Mouse (Mus musculus): ENCODE results near the gene Snx8. TPM values are rescaled to one million over a fixed set of nuclear protein-coding genes. Genes with fewer than 3 reads are reported as not detected.
A peak's percentile ranks its signal among the peaks of the same experiment; 100 is the strongest.

Snx8 gene
- total and polyA plus RNA-seq, 2 experiments: 11.2 to 12.5 TPM

DNA sequence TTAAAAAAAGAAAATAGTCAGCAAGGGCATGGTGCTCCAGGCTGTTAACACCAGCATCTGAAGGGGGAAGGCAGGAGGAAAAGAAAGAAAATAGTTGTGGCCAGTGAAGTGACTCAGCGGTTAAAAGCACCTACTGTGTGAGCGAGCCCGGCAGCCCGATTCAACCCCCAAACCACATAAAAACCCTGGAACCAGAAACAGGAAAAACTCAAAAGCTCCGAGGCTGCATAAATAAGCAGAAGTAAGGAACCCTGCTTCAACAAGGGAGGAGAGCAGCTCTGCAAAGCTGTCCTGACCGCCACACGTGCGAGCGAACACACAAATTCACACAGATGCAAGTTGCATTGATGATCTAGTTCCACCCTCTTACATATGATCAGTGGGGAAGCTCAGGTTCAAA is 39.2 kb downstream of the Snx8 start:
- Histone ChIP-seq H3K27ac (replicated peaks; ENCODE audit: insufficient read depth, low read depth, low read length) (no peak overlapping the region), H3K4me3 (ENCODE audit: insufficient read depth, low read depth, low read length) (no peak overlapping the region), H3K79me2 (ENCODE audit: control insufficient read depth, insufficient read depth, low read length) (no peaks in the 10 kb centered on the region), H3K9ac (ENCODE audit: low read depth, low read length) (no peak overlapping the region), H3K4me1 (ENCODE audit: control insufficient read depth, insufficient read depth, low read length) (no peaks in the 10 kb centered on the region), H3K36me3 (ENCODE audit: control insufficient read depth, insufficient read depth, low read length) (peaks cover 17% of the 10 kb centered on the region; the same call in 1 of the 2 replicates), H3K27me3 (ENCODE audit: control insufficient read depth, insufficient read depth, low read length) (no peaks in the 10 kb centered on the region)
- DNase-seq (ENCODE audit: extremely low read depth, low read depth, low spot score): no peak
- WGBS: 86% methylated on average over 9 of the region's 9 CpGs
- TF ChIP-seq CTCF (IDR thresholded peaks at IDR 0.05; ENCODE audit: low read depth, low read length) (no peak), POLR2A (IDR thresholded peaks at IDR 0.05; ENCODE audit: extremely low read depth, insufficient read depth, low read length) (no peak)

- no peaks in the 10 kb centered on the region for H3K79me2 ChIP-seq (ENCODE audit: control insufficient read depth, insufficient read depth, low read length)
- WGBS: 79% methylated on average over 1 of the region's 1 CpGs
- H3K9ac ChIP-seq (ENCODE audit: low read depth, low read length): no peak overlapping the region
- TF ChIP-seq POLR2A (IDR thresholded peaks at IDR 0.05; ENCODE audit: extremely low read depth, insufficient read depth, low read length) (no peak), CTCF (IDR thresholded peaks at IDR 0.05; ENCODE audit: low read depth, low read length) (no peak)
- no peaks in the 10 kb centered on the region for H3K27me3 ChIP-seq (ENCODE audit: control insufficient read depth, insufficient read depth, low read length)
- H3K4me3 ChIP-seq (ENCODE audit: insufficient read depth, low read depth, low read length): no peak overlapping the region
- peaks cover 7% of the 10 kb centered on the region; the same call in 1 of the 2 replicates for H3K36me3 ChIP-seq (ENCODE audit: control insufficient read depth, insufficient read depth, low read length)
- no peak overlapping the region for H3K27ac ChIP-seq (replicated peaks; ENCODE audit: insufficient read depth, low read depth, low read length)
- no peaks in the 10 kb centered on the region for H3K4me1 ChIP-seq (ENCODE audit: control insufficient read depth, insufficient read depth, low read length)
- no peak for DNase-seq (ENCODE audit: extremely low read depth, low read depth, low spot score)
These were observed 43.0 kb downstream of the Snx8 start for GRCm38 (mm10) chr5:140346050-140346449.

- Histone ChIP-seq H3K4me1 (ENCODE audit: control insufficient read depth, insufficient read depth, low read length) (no peaks in the 10 kb centered on the region), H3K79me2 (ENCODE audit: control insufficient read depth, insufficient read depth, low read length) (no peaks in the 10 kb centered on the region), H3K9ac (ENCODE audit: low read depth, low read length) (no peak overlapping the region), H3K36me3 (ENCODE audit: control insufficient read depth, insufficient read depth, low read length) (peaks cover 5% of the 10 kb centered on the region; the same call in 1 of the 2 replicates), H3K4me3 (ENCODE audit: insufficient read depth, low read depth, low read length) (no peak overlapping the region), H3K27me3 (ENCODE audit: control insufficient read depth, insufficient read depth, low read length) (no peaks in the 10 kb centered on the region), H3K27ac (replicated peaks; ENCODE audit: insufficient read depth, low read depth, low read length) (no peak overlapping the region)
- TF ChIP-seq CTCF (IDR thresholded peaks at IDR 0.05; ENCODE audit: low read depth, low read length) (no peak), POLR2A (IDR thresholded peaks at IDR 0.05; ENCODE audit: extremely low read depth, insufficient read depth, low read length) (no peak)
- WGBS: 94% methylated on average over 4 of the region's 4 CpGs
- DNase-seq (ENCODE audit: extremely low read depth, low read depth, low spot score): no peak
These were observed 43.8 kb downstream of the Snx8 start for GRCm38 (mm10) chr5:140345244-140345643.

- TF ChIP-seq POLR2A (IDR thresholded peaks at IDR 0.05; ENCODE audit: extremely low read depth, insufficient read depth, low read length) (no peak), CTCF (IDR thresholded peaks at IDR 0.05; ENCODE audit: low read depth, low read length) (no peak; the same call in 1 of the 2 replicates)
- Histone ChIP-seq H3K79me2 (ENCODE audit: control insufficient read depth, insufficient read depth, low read length) (no peaks in the 10 kb centered on the region), H3K36me3 (ENCODE audit: control insufficient read depth, insufficient read depth, low read length) (peaks cover 7% of the 10 kb centered on the region; the same call in 1 of the 2 replicates), H3K4me3 (ENCODE audit: insufficient read depth, low read depth, low read length) (no peak overlapping the region), H3K27me3 (ENCODE audit: control insufficient read depth, insufficient read depth, low read length) (no peaks in the 10 kb centered on the region), H3K4me1 (ENCODE audit: control insufficient read depth, insufficient read depth, low read length) (no peaks in the 10 kb centered on the region), H3K27ac (replicated peaks; ENCODE audit: insufficient read depth, low read depth, low read length) (no peak overlapping the region), H3K9ac (ENCODE audit: low read depth, low read length) (no peak overlapping the region)
- WGBS: 84% methylated on average over 4 of the region's 4 CpGs
- DNase-seq (ENCODE audit: extremely low read depth, low read depth, low spot score): no peak
These were observed 46.2 kb downstream of the Snx8 start for GRCm38 (mm10) chr5:140342880-140343279.

DNA sequence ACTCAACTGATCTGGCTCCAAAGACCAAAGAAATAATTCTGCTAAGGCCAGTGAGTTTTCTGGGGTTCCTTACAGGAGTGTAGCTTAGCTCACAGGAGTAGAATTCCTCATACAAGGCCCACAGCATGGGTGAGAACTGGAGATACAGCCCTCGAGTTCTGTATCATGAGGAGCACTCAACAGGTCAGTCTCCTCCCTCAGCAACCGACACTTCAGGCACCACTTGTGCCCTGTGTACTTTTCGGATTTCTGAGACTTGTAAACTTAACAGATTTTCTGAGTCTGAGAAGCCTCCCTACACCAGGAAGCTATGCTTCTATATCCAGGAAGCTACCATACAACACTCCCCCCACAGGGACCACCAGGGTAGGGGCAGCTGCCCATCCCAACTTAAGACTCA is 49.2 kb downstream of the Snx8 start:
- H3K36me3 ChIP-seq (ENCODE audit: control insufficient read depth, insufficient read depth, low read length): peaks cover 3% of the 10 kb centered on the region; the same call in 1 of the 2 replicates
- TF ChIP-seq POLR2A (IDR thresholded peaks at IDR 0.05; ENCODE audit: extremely low read depth, insufficient read depth, low read length) (no peak), CTCF (IDR thresholded peaks at IDR 0.05; ENCODE audit: low read depth, low read length) (no peak)
- DNase-seq (ENCODE audit: extremely low read depth, low read depth, low spot score): no peak
- H3K4me3 ChIP-seq (ENCODE audit: insufficient read depth, low read depth, low read length): no peak overlapping the region
- no peaks in the 10 kb centered on the region for H3K4me1 ChIP-seq (ENCODE audit: control insufficient read depth, insufficient read depth, low read length)
- H3K9ac ChIP-seq (ENCODE audit: low read depth, low read length): no peak overlapping the region
- no peak overlapping the region for H3K27ac ChIP-seq (replicated peaks; ENCODE audit: insufficient read depth, low read depth, low read length)
- WGBS: 87% methylated on average over 3 of the region's 3 CpGs
- H3K27me3 ChIP-seq (ENCODE audit: control insufficient read depth, insufficient read depth, low read length): no peaks in the 10 kb centered on the region
- no peaks in the 10 kb centered on the region for H3K79me2 ChIP-seq (ENCODE audit: control insufficient read depth, insufficient read depth, low read length)

GRCm38 (mm10) chr5:140338779-140339178 is 50.3 kb downstream of the Snx8 start:
- Histone ChIP-seq H3K36me3 (ENCODE audit: control insufficient read depth, insufficient read depth, low read length) (peaks cover 3% of the 10 kb centered on the region; the same call in 1 of the 2 replicates), H3K4me1 (ENCODE audit: control insufficient read depth, insufficient read depth, low read length) (no peaks in the 10 kb centered on the region), H3K4me3 (ENCODE audit: insufficient read depth, low read depth, low read length) (no peak overlapping the region), H3K9ac (ENCODE audit: low read depth, low read length) (no peak overlapping the region), H3K27ac (replicated peaks; ENCODE audit: insufficient read depth, low read depth, low read length) (no peak overlapping the region), H3K27me3 (ENCODE audit: control insufficient read depth, insufficient read depth, low read length) (no peaks in the 10 kb centered on the region), H3K79me2 (ENCODE audit: control insufficient read depth, insufficient read depth, low read length) (no peaks in the 10 kb centered on the region)
- TF ChIP-seq CTCF (IDR thresholded peaks at IDR 0.05; ENCODE audit: low read depth, low read length) (peak; percentile 42), POLR2A (IDR thresholded peaks at IDR 0.05; ENCODE audit: extremely low read depth, insufficient read depth, low read length) (no peak)
- WGBS: 97% methylated on average over 4 of the region's 4 CpGs
- no peak for DNase-seq (ENCODE audit: extremely low read depth, low read depth, low spot score)
